Mouse (Mus musculus) cerebellum, adult (tissue): ENCODE measurements around the gene Spsb4.
"Not testable (repeated sequence)": the region's sequence is repeated elsewhere in the genome, so short reads cannot be mapped to it uniquely, and the experiment has no call there.

Source experiments
- ATAC-seq: cut with Nextera tagmentation; 2 replicates; pipeline ENCODE4 v1.9.2; 2017; ENCODE audit warnings: mild to moderate bottlenecking, moderate library complexity, mixed read lengths; ENCODE audit not compliant: insufficient number of reproducible peaks, low FRiP score, low TSS enrichment

Gene Spsb4

DNA sequence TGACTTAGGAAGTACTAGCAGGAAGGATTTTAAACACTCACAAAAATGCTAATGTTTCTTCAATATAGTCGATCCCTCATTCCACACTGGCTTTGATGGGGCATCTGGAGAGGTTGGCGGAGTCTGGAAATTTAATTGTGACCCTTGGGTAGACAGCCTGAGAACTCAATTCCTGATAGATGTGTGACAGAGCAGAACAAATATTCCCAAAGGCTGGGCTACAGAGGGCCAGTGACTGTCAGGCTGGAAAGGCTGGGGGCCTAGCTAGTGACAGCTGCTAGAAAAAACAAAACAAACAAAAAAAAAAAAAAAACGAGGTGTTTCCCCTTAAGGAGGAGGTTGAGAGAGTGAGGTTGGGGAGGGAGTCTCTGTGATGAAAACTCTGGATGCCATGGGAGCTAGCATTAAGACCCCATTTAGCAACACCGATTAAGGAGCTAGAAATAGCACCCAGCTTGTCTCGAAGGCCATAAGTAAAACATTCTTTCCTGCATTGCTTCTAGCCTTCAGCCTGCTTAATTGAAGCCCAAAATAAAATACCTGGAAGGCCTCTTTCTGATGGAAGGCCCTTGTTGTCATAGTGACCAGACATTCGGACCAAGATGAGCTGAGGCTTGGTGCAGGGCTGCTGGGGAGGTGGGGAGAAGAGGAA, 61.9 kb downstream of the Spsb4 start:
- no peak for ATAC-seq

GRCm38 (mm10) chr9:96954063-96954809, 64.4 kb downstream of the Spsb4 start:
- ATAC-seq: no peak

DNA sequence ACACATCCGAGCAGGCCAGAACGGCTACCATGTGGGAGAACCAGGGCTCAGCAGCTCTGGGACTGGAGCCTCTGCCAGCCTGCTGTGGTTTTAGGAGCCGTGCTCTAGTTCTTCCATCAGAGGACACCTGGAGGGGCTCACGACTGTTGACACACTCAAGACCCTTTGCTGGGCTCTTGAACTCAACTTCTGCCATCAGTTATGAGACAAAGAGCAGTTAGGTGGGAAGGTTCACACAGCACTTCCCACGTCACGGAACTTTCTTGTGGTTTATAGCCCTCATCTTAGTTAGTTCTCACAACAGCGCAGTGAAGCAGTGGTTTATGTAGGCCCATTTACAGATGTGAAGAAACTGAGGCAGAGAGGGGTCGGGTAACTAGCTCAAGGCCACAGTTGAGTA, 65.2 kb downstream of the Spsb4 start:
- ATAC-seq: no peak

DNA sequence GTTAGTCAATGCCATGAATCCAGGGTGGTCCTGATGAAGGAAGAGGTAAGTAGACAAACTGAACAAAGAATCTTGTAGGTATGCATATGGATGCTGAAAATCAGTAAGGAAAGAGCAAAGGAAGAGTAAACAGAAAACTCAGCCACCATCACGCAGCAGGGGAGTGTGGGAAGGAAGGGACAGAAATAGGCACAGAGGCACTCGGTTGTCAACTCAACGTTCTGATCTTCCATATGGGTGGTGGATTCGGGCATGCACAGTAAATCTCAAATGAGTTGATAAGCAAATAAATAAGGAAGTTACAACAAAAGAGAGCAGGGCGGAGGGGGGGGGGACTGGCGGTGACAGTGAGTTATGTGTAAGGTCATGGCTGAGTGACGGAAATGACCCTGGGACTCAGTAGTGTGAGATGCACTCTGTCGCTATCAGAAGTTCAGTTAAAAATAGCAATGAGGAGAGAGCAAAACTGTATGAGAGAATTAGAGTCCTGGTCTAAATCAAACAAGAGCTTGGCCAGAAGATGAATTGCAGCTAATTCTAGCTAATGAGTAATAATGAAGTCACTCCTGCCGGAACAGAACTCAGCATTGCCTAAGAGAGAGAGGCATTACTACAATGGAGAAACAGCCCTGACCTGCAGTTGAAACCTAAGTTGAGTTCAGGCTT, 66.2 kb downstream of the Spsb4 start:
- no peak for ATAC-seq

GRCm38 (mm10) chr9:96949551-96949950, 69.1 kb downstream of the Spsb4 start:
- ATAC-seq: no peak

DNA sequence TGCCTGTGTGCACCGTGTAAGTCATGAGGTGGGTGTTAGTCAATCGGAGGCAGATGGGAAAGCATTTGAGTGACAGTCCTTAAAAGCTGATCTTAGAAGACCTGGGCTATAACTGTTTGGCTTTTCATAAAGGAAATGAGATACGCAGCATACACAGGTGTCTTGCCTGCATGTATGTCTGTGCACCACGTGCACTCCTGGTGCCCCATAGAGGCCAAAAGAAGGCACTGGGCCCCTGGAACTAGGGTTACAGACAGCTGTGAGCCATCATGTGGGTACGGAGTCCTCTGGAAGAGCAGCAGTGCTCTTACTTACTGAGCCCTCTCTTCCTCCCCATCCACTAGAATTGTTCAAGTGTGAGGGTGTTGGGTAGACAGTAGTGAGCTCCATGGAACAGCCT, 70.1 kb downstream of the Spsb4 start:
- no peak for ATAC-seq

DNA sequence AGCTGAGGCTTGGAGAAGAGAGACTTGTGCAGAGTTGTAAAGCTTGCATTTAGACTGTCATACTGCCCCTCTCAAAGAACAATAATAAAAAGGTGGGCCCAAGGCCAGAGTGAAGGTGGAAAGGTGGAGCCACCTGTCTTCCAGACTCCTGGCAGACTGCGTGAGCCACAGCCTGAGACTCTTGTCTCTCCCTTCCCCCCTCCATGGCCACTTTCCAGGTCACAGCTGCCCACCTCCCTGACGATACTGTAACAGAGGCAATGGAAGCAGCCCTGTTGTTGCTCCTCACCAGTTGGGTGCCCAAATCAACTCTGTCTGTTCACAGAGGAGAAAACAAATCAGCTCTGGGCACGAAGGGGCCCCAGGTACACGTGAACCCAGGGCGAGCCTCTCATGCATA, 71.5 kb downstream of the Spsb4 start:
- ATAC-seq: no peak

DNA sequence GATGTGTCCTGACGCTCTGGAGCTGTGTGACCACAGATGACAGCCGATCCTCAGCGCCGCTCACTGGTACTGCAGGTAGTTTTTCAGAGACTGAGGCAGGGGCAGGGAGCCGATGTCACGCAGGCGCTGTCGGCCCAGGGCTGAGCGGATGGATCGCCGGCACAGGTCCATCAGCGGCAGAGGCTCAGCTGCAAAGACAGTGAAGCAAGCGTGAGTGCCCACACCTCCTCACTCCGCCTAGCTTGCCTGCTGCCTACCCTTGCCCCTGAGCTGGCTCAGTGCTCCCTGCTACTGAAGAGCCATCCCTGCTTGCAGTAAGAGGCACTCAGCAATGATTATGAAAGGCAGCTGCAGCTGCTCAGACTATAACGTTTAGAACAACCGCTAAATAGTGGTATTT, 74.1 kb downstream of the Spsb4 start:
- ATAC-seq: no peak

DNA sequence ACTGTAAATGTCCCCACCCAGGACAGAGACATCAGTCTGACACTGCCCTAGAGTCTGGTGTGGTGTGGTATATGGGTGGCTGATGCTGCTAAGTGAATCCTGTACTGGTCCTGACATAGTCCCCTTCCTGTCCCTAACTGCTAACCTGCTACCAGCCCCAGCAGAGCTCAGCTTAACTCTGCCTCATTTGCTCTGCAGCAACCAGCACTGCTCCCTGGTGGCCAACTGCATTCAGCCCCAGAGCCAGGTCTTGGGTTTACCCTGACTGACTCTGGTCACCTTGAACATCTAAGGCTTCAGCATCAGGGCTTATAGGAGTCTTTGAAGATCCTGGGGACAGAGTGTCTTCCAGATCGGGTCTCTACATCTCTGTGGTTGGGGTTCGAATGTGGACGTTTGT, 75.7 kb downstream of the Spsb4 start:
- ATAC-seq: no peak

GRCm38 (mm10) chr9:96938887-96939286, 79.8 kb downstream of the Spsb4 start:
- ATAC-seq: no peak

- ATAC-seq: not testable (repeated sequence)
Measured at GRCm38 (mm10) chr9:96936427-96936826, 82.2 kb downstream of the Spsb4 start.

GRCm38 (mm10) chr9:96935556-96936300, 82.9 kb downstream of the Spsb4 start:
- ATAC-seq: no peak

GRCm38 (mm10) chr9:96934816-96935215, 83.8 kb downstream of the Spsb4 start:
- no peak for ATAC-seq

- ATAC-seq: no peak
Measured at GRCm38 (mm10) chr9:96932751-96933150, 85.9 kb downstream of the Spsb4 start.

DNA sequence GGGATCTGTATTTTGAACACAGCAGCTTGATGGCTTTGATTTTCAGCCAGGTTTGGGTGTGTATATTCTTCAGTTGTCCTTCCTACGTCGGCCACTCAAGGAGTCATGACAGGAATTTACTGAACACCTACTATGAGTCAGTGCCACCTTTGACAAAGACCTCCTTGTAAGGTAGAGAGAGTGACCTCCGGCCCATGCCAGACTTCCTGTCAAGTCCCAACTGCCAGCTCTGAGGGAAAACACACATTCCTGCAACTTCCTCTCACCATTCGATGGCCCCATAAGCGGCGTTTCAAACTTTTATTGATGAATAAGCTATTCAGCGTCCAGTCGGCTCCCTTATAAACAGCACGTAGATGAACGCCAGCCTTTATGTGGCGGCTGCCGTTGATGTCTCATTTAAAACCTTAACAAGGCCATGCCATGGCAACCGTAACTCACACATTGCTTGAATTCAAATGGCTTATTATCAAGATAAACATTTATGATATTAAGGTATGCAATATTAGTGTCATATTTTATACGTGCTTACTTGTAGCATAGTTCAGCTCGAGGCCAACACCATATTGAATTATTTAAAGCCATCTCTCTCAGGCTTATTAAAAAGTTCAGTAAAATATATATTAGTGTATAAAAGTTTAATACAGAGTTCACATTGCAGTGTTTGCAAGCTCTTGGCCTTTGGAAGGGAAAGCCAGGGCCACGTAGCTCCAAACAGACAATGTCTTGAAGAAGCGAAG, 94.9 kb downstream of the Spsb4 start:
- ATAC-seq: no peak

GRCm38 (mm10) chr9:96923119-96923518, 95.5 kb downstream of the Spsb4 start:
- no peak for ATAC-seq

GRCm38 (mm10) chr9:96916620-96917538, 101.8 kb downstream of the Spsb4 start:
- ATAC-seq: peak; percentile 83

DNA sequence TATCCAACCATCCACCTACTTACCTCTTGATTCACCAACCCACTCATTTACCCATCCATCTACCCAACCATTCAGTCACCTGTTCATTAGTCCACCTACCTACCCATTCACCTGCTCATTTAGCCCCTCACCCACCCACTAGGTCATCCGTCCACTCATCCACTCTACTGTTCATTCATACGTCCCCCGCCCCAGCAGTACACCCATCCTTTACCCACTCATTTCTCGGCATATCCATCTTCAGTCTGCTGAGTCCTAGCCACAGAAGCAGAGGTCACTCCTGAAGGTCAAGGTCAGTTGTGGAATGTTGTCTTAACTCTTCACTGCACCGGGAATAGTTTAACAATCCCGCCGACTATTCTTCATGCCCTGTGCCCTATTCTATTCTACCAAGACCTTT, 102.6 kb downstream of the Spsb4 start:
- ATAC-seq: no peak

DNA sequence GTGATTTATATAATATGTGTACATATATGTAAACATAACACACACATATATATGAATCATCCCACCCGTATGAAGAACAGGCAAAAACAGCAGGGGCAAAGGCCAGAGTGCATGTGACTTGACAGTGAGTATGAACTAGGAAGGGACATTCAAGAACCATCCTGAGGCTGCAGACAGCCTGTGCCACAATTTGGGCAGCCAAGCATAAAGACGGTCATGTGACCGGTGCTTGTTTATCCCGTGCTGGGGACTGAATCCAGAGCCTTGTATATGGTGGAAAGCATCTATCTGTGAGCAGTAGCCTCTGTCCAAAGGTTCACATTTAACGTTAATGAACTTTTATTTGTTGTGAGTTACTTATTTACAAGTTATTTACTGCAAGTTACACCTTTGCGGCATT, 103.8 kb downstream of the Spsb4 start:
- ATAC-seq: no peak
